Mouse (Mus musculus): Measurements from ENCODE around the gene H2-DMb1. TPM values are rescaled to one million over a fixed set of nuclear protein-coding genes. Genes with fewer than 3 reads are reported as not detected.

H2-DMb1 gene
- polyA plus RNA-seq, 1 experiment from 2014 or later = 0.38 TPM

DNA sequence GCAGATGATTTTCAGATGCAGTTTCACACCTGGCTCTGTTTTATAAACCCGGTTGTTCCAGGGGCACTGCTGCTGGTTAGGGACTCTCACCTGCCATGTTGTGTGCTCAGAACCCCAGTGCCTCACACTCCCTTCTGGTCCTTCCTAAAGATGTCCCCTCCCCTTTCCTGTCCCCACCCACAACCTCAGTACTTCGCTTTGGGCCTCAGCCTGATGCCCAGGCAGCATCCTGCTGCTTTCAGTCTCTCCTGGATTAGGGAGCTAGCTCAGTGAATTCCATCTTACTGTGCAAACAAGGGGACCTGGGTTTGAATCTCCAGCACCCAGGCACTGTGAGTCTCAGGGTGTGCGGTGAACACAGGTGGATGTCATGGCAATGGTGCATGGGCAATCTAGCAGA, 54.6 kb downstream of the H2-DMb1 start:
- Histone ChIP-seq H3K36me3 (ENCODE audit: control insufficient read depth, insufficient read depth, low read length) (no peaks in the 10 kb centered on the region), H3K27me3 (ENCODE audit: control insufficient read depth, insufficient read depth, low read length) (peaks cover 53% of the 10 kb centered on the region), H3K9me3 (ENCODE audit: control insufficient read depth, low read length) (no peaks in the 10 kb centered on the region)

DNA sequence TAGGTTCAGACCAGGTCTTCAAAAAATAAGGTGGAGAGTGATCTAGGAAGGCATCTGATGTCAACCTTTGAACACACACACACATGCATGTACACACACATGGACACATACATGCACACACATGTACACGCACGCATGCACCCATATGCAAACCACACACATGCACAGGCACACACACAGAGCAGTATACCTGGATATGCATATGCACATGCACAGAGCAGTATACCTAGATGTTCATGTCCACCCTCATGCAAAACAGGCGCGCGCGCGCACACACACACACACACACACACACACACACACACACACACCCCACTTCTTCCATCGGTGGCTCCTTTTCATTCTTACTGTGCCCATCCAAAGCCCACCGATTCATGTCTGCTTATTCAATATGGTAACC, 55.0 kb downstream of the H2-DMb1 start:
- H3K4me1 ChIP-seq (ENCODE audit: control insufficient read depth in 2 of 2, insufficient read depth in 2 of 2, low read length in 2 of 2) = peaks cover 4 to 5% of the 10 kb centered on the region in 2 experiments; a peak in 2 of 4 replicates
- peaks cover 55% of the 10 kb centered on the region for H3K27me3 ChIP-seq (ENCODE audit: control insufficient read depth, insufficient read depth, low read length)
- no peaks in the 10 kb centered on the region for H3K9me3 ChIP-seq (ENCODE audit: control insufficient read depth, low read length)
- no peak overlapping the region for H3K27ac ChIP-seq (replicated peaks in 1 of 2; ENCODE audit: control insufficient read depth in 1 of 2, insufficient read depth in 1 of 2, low read depth in 2 of 2, low read length in 2 of 2)
- no peak for ATAC-seq (ENCODE audit: insufficient number of reproducible peaks, insufficient read depth, low FRiP score, low read depth)
- H3K9ac ChIP-seq (ENCODE audit: low read length) = no peak overlapping the region
- H3K36me3 ChIP-seq (ENCODE audit: control insufficient read depth, insufficient read depth, low read length) = no peaks in the 10 kb centered on the region
- no peak overlapping the region for H3K4me2 ChIP-seq (ENCODE audit: low read length)
- H3K4me3 ChIP-seq (ENCODE audit: control insufficient read depth in 1 of 2, insufficient read depth in 1 of 2, low read depth in 1 of 2, low read length in 2 of 2) = no peak overlapping the region
- WGBS = 96% methylated on average over 9 of the region's 9 CpGs

More for the DNA sequence above, 54.6 kb downstream of the H2-DMb1 start:
- Histone ChIP-seq H3K4me2 (ENCODE audit: low read length) (no peak overlapping the region), H3K9ac (ENCODE audit: low read length) (no peak overlapping the region), H3K4me1 (ENCODE audit: control insufficient read depth in 2 of 2, insufficient read depth in 2 of 2, low read length in 2 of 2) (peaks cover 4 to 5% of the 10 kb centered on the region in 2 experiments; a peak in 2 of 4 replicates), H3K27ac (replicated peaks in 1 of 2; ENCODE audit: control insufficient read depth in 1 of 2, insufficient read depth in 1 of 2, low read depth in 2 of 2, low read length in 2 of 2) (no peak overlapping the region), H3K4me3 (ENCODE audit: control insufficient read depth in 1 of 2, insufficient read depth in 1 of 2, low read depth in 1 of 2, low read length in 2 of 2) (no peak overlapping the region)
- 55% methylated on average over 3 of the region's 3 CpGs for WGBS
- ATAC-seq (ENCODE audit: insufficient number of reproducible peaks, insufficient read depth, low FRiP score, low read depth) = no peak

DNA sequence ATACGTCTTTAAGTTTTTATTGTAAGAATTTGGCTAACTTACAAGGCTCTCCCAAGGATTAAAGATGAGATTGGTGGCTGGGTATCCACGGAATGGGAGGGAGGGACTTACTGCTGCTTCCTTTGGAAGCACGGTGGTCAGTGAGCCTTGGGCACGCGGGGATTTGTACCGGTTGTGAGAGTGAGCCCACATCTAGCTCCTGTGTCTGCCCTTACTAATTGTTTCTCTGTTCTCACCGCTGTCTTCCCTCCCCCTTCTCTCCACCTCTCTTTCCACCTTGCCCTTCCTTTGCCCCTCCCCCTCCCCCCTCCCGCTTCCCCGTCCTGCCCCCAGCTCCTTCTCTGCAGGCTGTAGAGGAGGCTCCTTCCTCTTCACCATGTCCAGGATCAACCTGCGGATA, 55.5 kb downstream of the H2-DMb1 start:
- no peak overlapping the region for H3K27ac ChIP-seq (replicated peaks in 1 of 2; ENCODE audit: control insufficient read depth in 1 of 2, insufficient read depth in 1 of 2, low read depth in 2 of 2, low read length in 2 of 2)
- H3K4me3 ChIP-seq (ENCODE audit: control insufficient read depth in 1 of 2, insufficient read depth in 1 of 2, low read depth in 1 of 2, low read length in 2 of 2) = no peak overlapping the region
- ATAC-seq (ENCODE audit: insufficient number of reproducible peaks, insufficient read depth, low FRiP score, low read depth) = no peak
- peaks cover 57% of the 10 kb centered on the region for H3K27me3 ChIP-seq (ENCODE audit: control insufficient read depth, insufficient read depth, low read length)
- WGBS = 18% methylated on average over 10 of the region's 10 CpGs
- H3K4me2 ChIP-seq (ENCODE audit: low read length) = no peak overlapping the region
- peaks cover 4 to 5% of the 10 kb centered on the region in 2 experiments; a peak in 2 of 4 replicates for H3K4me1 ChIP-seq (ENCODE audit: control insufficient read depth in 2 of 2, insufficient read depth in 2 of 2, low read length in 2 of 2)
- H3K9me3 ChIP-seq (ENCODE audit: control insufficient read depth, low read length) = no peaks in the 10 kb centered on the region
- H3K9ac ChIP-seq (ENCODE audit: low read length) = no peak overlapping the region
- no peaks in the 10 kb centered on the region for H3K36me3 ChIP-seq (ENCODE audit: control insufficient read depth, insufficient read depth, low read length)

DNA sequence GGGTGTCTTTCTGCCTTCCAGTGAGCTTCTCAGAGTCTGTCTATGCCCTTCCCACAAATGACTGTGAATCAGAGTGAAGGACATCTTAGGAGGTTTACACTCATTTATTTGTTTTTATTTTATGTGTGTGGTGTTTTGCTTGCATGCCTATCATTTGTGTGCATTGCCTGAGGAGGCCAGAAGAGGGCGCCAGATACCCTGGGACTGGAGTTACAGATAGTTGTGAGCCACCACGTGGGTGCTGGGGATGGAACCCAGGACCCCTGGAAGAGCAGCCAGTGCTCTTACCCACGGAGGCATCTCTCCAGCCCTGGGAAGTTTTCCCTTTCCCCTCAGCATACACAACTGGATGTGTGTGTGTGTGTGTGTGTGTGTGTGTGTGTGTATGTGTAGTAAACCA, 56.8 kb downstream of the H2-DMb1 start:
- Histone ChIP-seq H3K27ac (replicated peaks in 1 of 2; ENCODE audit: control insufficient read depth in 1 of 2, insufficient read depth in 1 of 2, low read depth in 2 of 2, low read length in 2 of 2) (no peak overlapping the region), H3K36me3 (ENCODE audit: control insufficient read depth, insufficient read depth, low read length) (no peaks in the 10 kb centered on the region), H3K9me3 (ENCODE audit: control insufficient read depth, low read length) (no peaks in the 10 kb centered on the region), H3K4me1 (ENCODE audit: control insufficient read depth in 2 of 2, insufficient read depth in 2 of 2, low read length in 2 of 2) (peaks cover 4 to 5% of the 10 kb centered on the region in 2 experiments; a peak in 2 of 4 replicates), H3K9ac (ENCODE audit: low read length) (no peak overlapping the region), H3K4me3 (ENCODE audit: control insufficient read depth in 1 of 2, insufficient read depth in 1 of 2, low read depth in 1 of 2, low read length in 2 of 2) (no peak overlapping the region), H3K4me2 (ENCODE audit: low read length) (no peak overlapping the region), H3K27me3 (ENCODE audit: control insufficient read depth, insufficient read depth, low read length) (peaks cover 70% of the 10 kb centered on the region)
- no peak for ATAC-seq (ENCODE audit: insufficient number of reproducible peaks, insufficient read depth, low FRiP score, low read depth)
- 52% methylated on average over 3 of the region's 3 CpGs for WGBS

Other genes with a start within 250 kb of the H2-DMb1 start
- gene Platr17, start 247.9 kb upstream of the H2-DMb1 start, polyA plus RNA-seq (2014; fragmentation: Nextera tagmentation; extraction: Ambion mirVana) = 0.26 and 0.35 TPM in 2 replicates
- gene Daxx, start 243.7 kb upstream of the H2-DMb1 start, polyA plus RNA-seq (2014; fragmentation: Nextera tagmentation; extraction: Ambion mirVana) = 24.5 and 27.2 TPM in 2 replicates
- 44.9 and 47.1 TPM in 2 replicates for gene Tapbp, start 237.2 kb upstream of the H2-DMb1 start, polyA plus RNA-seq (2014; fragmentation: Nextera tagmentation; extraction: Ambion mirVana)
- 4.5 and 8.9 TPM in 2 replicates for gene Zbtb22, start 237.2 kb upstream of the H2-DMb1 start, polyA plus RNA-seq (2014; fragmentation: Nextera tagmentation; extraction: Ambion mirVana)
- gene Rgl2, start 223.5 kb upstream of the H2-DMb1 start, polyA plus RNA-seq (2014; fragmentation: Nextera tagmentation; extraction: Ambion mirVana) = 30.3 and 38.9 TPM in 2 replicates
- 110 TPM in 2 replicates for gene Pfdn6, start 212.7 kb upstream of the H2-DMb1 start, polyA plus RNA-seq (2014; fragmentation: Nextera tagmentation; extraction: Ambion mirVana)
- gene Wdr46, start 212.4 kb upstream of the H2-DMb1 start, polyA plus RNA-seq (2014; fragmentation: Nextera tagmentation; extraction: Ambion mirVana) = 14.7 and 15.5 TPM in 2 replicates
- gene B3galt4, start 201.6 kb upstream of the H2-DMb1 start, polyA plus RNA-seq (2014; fragmentation: Nextera tagmentation; extraction: Ambion mirVana) = 3.8 and 4.6 TPM in 2 replicates
- gene Vps52, start 197.3 kb upstream of the H2-DMb1 start, polyA plus RNA-seq (2014; fragmentation: Nextera tagmentation; extraction: Ambion mirVana) = 27.6 and 30.6 TPM in 2 replicates
- gene Rps18, start 197.1 kb upstream of the H2-DMb1 start, polyA plus RNA-seq (2014; fragmentation: Nextera tagmentation; extraction: Ambion mirVana) = 1,085 and 1,186 TPM in 2 replicates
- gene H2-K1, start 152.7 kb upstream of the H2-DMb1 start, polyA plus RNA-seq (2014; fragmentation: Nextera tagmentation; extraction: Ambion mirVana) = 32.3 and 37.8 TPM in 2 replicates
- gene Ring1, start 128.4 kb upstream of the H2-DMb1 start, polyA plus RNA-seq (2014; fragmentation: Nextera tagmentation; extraction: Ambion mirVana) = 5.4 and 7.4 TPM in 2 replicates
- 46.8 and 57.7 TPM in 2 replicates for gene H2-Ke6, start 125.0 kb upstream of the H2-DMb1 start, polyA plus RNA-seq (2014; fragmentation: Nextera tagmentation; extraction: Ambion mirVana)
- gene Slc39a7, start 121.4 kb upstream of the H2-DMb1 start, polyA plus RNA-seq (2014; fragmentation: Nextera tagmentation; extraction: Ambion mirVana) = 48.0 and 53.2 TPM in 2 replicates
- 14.2 and 16.4 TPM in 2 replicates for gene Rxrb, start 121.3 kb upstream of the H2-DMb1 start, polyA plus RNA-seq (2014; fragmentation: Nextera tagmentation; extraction: Ambion mirVana)
- gene Col11a2, start 113.6 kb upstream of the H2-DMb1 start, polyA plus RNA-seq (2014; fragmentation: Nextera tagmentation; extraction: Ambion mirVana) = 0.32 and 0.51 TPM in 2 replicates
- gene H2-Oa, start 60.7 kb upstream of the H2-DMb1 start, polyA plus RNA-seq (2014; fragmentation: Nextera tagmentation; extraction: Ambion mirVana) = 0.78 TPM in 1 of 2 replicates, not detected in the other
- gene H2-DMa, start 33.5 kb upstream of the H2-DMb1 start, polyA plus RNA-seq (2014; fragmentation: Nextera tagmentation; extraction: Ambion mirVana) = 5.7 and 9.3 TPM in 2 replicates
- 72.8 and 74.9 TPM in 2 replicates for gene Brd2, start 30.4 kb upstream of the H2-DMb1 start, polyA plus RNA-seq (2014; fragmentation: Nextera tagmentation; extraction: Ambion mirVana)
- gene H2-DMb2, start 9.8 kb upstream of the H2-DMb1 start, polyA plus RNA-seq (2014; fragmentation: Nextera tagmentation; extraction: Ambion mirVana) = 0.32 and 0.36 TPM in 2 replicates
- 1.7 and 1.9 TPM in 2 replicates for gene Tap1, start 34.5 kb downstream of the H2-DMb1 start, polyA plus RNA-seq (2014; fragmentation: Nextera tagmentation; extraction: Ambion mirVana)
- 1.6 and 1.7 TPM in 2 replicates for gene Psmb9, start 34.7 kb downstream of the H2-DMb1 start, polyA plus RNA-seq (2014; fragmentation: Nextera tagmentation; extraction: Ambion mirVana)
- 4.4 and 4.6 TPM in 2 replicates for gene Psmb8, start 44.6 kb downstream of the H2-DMb1 start, polyA plus RNA-seq (2014; fragmentation: Nextera tagmentation; extraction: Ambion mirVana)
- gene Tap2, start 50.5 kb downstream of the H2-DMb1 start, polyA plus RNA-seq (2014; fragmentation: Nextera tagmentation; extraction: Ambion mirVana) = 2.1 and 2.8 TPM in 2 replicates
- not detected in 2 replicates for gene H2-Ob, start 85.8 kb downstream of the H2-DMb1 start, polyA plus RNA-seq (2014; fragmentation: Nextera tagmentation; extraction: Ambion mirVana)
- gene H2-Ab1, start 104.6 kb downstream of the H2-DMb1 start, polyA plus RNA-seq (2014; fragmentation: Nextera tagmentation; extraction: Ambion mirVana) = 7.0 and 10.0 TPM in 2 replicates
- gene H2-Aa, start 134.8 kb downstream of the H2-DMb1 start, polyA plus RNA-seq (2014; fragmentation: Nextera tagmentation; extraction: Ambion mirVana) = 1.2 and 2.5 TPM in 2 replicates
- 2.6 and 3.0 TPM in 2 replicates for gene H2-Eb1, start 152.8 kb downstream of the H2-DMb1 start, polyA plus RNA-seq (2014; fragmentation: Nextera tagmentation; extraction: Ambion mirVana)
- gene H2-Eb2, start 172.6 kb downstream of the H2-DMb1 start, polyA plus RNA-seq (2014; fragmentation: Nextera tagmentation; extraction: Ambion mirVana) = not detected in 2 replicates
- not detected in 2 replicates for gene Btnl2, start 201.8 kb downstream of the H2-DMb1 start, polyA plus RNA-seq (2014; fragmentation: Nextera tagmentation; extraction: Ambion mirVana)
- not detected in 2 replicates for gene Btnl1, start 224.1 kb downstream of the H2-DMb1 start, polyA plus RNA-seq (2014; fragmentation: Nextera tagmentation; extraction: Ambion mirVana)
- not detected in 2 replicates for gene BC051142, start 245.7 kb downstream of the H2-DMb1 start, polyA plus RNA-seq (2014; fragmentation: Nextera tagmentation; extraction: Ambion mirVana)

Measured in heart, embryonic 14.5 days (tissue).